Mouse (Mus musculus): ENCODE measurements at regions not wholly inside any gene's neighbourhood (a gene's known extent, or its start where the extent isn't known, plus 50 kb on each side); places are given as distances from the start of the nearest gene placed in this dataset.

GRCm38 (mm10) chr8:96164933-96165332 lies 276.6 kb upstream of the Got2 start:
- TF ChIP-seq POLR2A (IDR thresholded peaks at IDR 0.05; ENCODE audit: insufficient read depth, low read depth, low read length) (no peak), CTCF (IDR thresholded peaks at IDR 0.05) (no peak), EP300 (IDR thresholded peaks at IDR 0.05; ENCODE audit: insufficient read depth, low read depth, low read length) (no peak)
